Mouse (Mus musculus) CD4-positive, CD25-positive, alpha-beta regulatory T cell, adult 4 months (primary cell): ENCODE measurements around the gene Fam19a1. TPM values are rescaled to one million over a fixed set of nuclear protein-coding genes. Genes with fewer than 3 reads are reported as not detected.

Source experiments
- ATAC-seq: one replicate; pipeline ENCODE4 v1.8.0; 2017
- polyA plus RNA-seq, 2 experiments: library from polyadenylated mRNA; unstranded; fragments of 100-300 nt; shearing (Covaris generic); gene quantifications; one replicate each; pipeline ENCODE4 v1.2.1; 2017

Gene Fam19a1
- polyA plus RNA-seq, 2 experiments from 2014 or later = 0.63 TPM; not detected in 1

- ATAC-seq = no peak
Measured at GRCm38 (mm10) chr6:96441971-96442370, 329.0 kb downstream of the Fam19a1 start.

DNA sequence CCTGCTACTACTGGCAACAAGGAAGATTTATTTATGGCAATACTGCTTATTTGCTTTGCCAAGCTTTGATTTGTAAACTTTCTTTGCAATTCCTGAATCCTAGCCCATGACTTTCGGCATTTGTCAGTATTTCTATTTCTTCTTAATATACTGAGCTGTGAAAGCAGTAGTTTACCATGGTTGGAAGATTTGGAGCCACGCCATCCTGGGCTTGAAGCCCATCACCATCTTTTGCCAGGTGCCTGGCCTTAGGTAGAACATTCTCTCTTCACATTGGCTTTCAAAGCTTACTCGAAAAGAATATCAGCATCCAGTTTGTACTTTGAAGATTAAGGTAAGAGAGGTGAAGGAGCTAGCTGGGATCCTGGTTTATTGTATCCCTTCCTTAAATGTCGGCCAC lies 334.5 kb downstream of the Fam19a1 start:
- no peak for ATAC-seq

DNA sequence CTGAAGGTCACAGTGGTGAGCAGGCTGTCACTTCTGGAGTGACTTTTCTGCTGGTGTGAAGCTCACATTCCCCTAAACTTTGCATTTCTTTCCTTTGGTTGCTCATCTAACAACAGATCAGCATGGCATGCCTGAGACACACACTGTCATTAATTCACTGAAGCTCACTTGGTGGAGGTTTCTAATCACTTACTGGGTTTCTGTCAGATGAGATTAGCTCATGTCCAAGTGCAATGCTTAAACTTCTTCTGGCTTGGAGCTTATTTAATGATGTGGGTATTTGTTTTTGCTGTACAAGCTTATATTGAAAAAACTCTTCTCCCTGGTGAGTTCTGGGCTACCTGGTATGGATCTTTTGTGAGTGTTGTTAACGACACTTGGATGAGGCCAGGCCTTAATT lies 343.3 kb downstream of the Fam19a1 start:
- ATAC-seq = no peak

GRCm38 (mm10) chr6:96457590-96458259 lies 344.8 kb downstream of the Fam19a1 start:
- no peak for ATAC-seq

- ATAC-seq = no peak
Measured at GRCm38 (mm10) chr6:96459041-96459440, 346.1 kb downstream of the Fam19a1 start.

DNA sequence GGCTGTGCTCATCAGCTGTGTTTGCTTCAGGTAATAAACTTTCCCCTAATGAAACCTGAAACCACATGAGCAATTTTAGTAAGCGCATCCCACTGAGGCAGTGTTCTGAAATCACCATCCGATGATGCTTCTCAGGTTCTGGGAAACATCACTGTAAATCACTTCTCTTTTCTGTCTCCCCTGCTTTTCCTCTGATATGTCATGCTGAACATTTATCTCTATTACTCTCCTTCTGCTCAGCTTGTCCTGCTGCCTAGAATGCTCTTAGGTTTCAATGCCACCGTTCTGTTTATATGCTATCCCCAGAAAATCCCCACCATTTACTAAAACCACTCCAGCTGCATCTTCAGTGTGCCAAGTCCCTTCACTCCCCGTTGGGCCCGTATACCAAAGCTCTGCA lies 386.5 kb downstream of the Fam19a1 start:
- ATAC-seq = no peak

GRCm38 (mm10) chr6:96541600-96541999 lies 428.6 kb downstream of the Fam19a1 start:
- ATAC-seq = no peak

GRCm38 (mm10) chr6:96544832-96545231 lies 431.9 kb downstream of the Fam19a1 start:
- ATAC-seq = no peak

GRCm38 (mm10) chr6:96550431-96550830 lies 437.5 kb downstream of the Fam19a1 start:
- no peak for ATAC-seq

DNA sequence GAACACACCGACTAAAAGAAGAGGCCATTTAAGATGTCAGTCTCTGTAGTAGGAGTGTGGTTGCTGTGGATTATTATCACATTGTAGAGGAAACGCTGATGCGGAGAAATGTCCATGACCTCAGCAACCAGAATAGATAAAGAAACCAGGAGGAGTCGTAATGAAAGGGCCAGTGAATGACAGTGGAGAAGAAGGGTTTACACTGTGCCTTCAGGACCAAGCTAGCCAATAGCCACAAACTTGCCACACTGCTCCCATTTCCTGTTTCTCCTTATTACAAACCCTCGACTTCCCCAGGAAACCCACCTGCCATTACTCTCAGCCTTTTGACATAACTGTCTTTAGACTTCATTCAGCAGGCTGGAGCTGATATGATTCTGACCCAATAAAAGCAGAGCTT lies 465.7 kb downstream of the Fam19a1 start:
- no peak for ATAC-seq

- ATAC-seq = no peak
Measured at GRCm38 (mm10) chr6:96580726-96581125, 467.8 kb downstream of the Fam19a1 start.

DNA sequence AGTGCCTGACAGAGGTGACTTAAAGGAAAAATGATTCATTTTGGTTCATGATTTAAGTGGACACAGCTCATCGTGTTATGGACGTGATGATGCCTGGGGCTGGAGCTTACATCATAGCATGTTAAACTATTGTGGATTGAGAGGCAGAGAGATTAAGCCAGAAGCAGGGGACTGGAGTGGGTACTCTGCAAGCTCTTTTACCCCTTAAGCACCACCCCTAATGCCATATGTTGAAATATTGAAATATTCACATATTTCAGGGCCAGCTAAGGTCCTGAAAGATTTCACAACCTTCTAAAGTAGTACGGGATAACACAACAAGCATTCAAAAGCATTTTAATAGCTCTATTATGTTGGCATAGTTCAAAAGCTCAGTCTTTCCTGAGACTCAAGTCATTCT lies 468.2 kb downstream of the Fam19a1 start:
- no peak for ATAC-seq

DNA sequence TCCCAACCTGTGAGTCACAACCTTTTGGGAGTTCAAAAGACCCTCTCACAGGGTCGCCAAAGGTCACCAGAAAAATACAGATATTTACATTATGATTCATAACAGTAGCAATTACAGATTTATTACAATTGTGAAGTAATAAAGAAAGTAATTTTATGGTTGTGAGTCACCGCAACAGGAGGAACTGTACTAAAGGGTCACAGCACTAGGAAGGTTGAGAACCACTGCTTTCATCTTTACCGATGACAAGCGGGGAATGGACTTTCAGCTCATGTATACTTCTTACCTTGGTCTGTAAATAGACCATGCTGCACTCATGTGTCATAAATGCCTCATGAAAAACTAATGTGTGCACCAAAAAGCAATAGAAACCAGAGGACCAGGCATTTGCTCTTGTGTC lies 474.5 kb downstream of the Fam19a1 start:
- no peak for ATAC-seq

DNA sequence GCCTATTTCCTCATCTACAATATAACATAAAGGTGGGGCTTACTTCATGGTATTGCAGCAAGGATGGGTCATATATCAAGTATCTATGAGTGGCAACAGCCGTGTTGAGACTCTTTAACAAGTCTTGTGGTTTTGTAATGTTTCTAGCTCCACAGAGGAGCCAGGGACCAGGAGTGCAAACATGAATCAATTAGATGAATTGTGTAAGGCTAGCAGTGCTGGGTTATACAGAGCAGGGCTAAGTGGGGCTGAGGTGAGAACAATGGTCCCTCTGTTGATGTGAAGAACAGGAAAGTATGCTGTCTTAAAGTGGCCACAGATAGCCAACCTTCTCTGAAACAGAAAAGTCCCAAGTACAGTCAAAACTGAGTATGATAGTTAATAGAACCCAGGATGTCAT lies 480.1 kb downstream of the Fam19a1 start:
- ATAC-seq = no peak

DNA sequence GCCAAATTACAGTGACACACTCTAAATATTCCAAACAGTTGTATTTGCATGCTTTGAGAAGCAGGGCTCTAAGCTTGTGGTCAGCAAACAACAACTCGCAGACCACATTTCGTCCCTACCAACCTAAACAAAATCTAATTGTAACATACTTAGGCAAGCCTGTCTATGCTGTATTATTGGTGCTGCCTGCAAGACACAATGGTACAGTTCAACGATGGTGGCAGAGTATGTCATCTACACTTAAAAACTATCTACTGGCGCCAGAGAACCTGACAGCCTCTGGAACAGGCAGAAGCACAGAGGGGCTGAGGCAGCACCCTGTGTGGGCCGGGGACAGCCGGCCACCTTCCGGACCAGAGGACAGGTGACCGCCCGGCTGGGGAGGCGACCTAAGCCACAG lies 482.2 kb downstream of the Fam19a1 start:
- ATAC-seq = no peak

GRCm38 (mm10) chr6:96624196-96624595 lies 511.2 kb downstream of the Fam19a1 start:
- ATAC-seq = no peak

- ATAC-seq = no peak
Measured at GRCm38 (mm10) chr6:96631518-96631917, 518.6 kb downstream of the Fam19a1 start.

DNA sequence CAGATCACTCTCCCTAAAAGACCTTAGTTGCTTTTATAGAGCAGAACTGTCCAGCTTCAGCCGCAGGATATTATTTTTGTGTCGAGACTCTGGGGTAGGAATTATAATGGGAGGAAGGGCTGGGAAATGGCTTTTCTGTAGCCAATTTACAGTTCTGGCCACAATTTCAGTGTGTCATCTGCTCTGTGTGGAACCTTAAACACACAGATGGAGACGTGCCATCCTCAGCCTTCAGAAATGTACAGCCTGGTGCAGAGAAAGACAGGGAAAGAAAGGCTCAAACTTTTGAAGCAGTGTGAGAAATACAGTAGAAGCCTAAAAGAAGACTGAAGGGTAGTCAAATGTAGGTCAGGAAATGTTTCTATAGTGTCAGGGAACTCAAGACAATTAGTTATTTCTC lies 519.3 kb downstream of the Fam19a1 start:
- no peak for ATAC-seq

DNA sequence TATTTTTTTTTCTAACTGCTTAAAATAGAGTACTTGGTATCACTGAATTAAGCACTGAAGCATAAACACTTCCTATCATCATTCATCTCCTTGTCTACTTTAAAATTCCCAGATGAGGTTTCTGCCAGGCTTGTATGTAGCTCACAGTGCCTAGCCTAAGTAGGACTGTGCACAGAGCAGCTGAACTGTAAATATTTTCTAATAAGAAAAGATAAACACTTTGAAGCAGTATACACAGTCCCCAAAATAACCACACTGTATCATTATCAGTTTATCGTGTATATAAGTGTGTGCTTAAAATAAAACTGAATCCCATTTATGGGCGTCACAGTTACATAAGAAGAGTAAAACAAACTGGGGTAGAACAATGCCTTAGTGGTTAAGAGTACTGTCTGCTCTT lies 522.7 kb downstream of the Fam19a1 start:
- ATAC-seq = no peak

- ATAC-seq = no peak
Measured at GRCm38 (mm10) chr6:96648742-96649141, 535.8 kb downstream of the Fam19a1 start.

- ATAC-seq = no peak
Measured at GRCm38 (mm10) chr6:96649267-96649666, 536.3 kb downstream of the Fam19a1 start.

- no peak for ATAC-seq
Measured at GRCm38 (mm10) chr6:96666311-96666710, 553.4 kb downstream of the Fam19a1 start.

DNA sequence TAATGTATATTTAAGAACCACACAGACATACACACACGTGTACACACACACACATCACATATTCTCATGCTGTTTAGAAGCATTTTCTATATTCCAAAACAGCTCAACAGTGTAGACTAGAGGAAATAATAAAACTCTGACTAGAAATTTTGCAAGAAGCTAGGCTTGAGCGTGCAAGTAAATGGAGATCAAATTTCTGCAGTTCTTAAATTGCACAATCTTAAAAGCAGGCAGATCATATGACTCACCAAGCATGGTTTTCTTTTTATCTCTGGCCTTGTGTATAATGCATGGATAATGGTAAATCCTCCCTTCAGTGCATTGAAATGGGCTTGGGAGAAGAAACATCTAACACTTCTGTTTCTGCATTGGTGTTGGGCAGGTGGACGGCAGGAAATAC lies 564.9 kb downstream of the Fam19a1 start:
- no peak for ATAC-seq
